Mouse (Mus musculus) small intestine, adult 2 months (tissue): ENCODE results near the gene Aanat.

Source experiments
- CTCF ChIP-seq: fragments of 200-500 bp; IDR thresholded peaks from 2 replicates; pipeline ENCODE4 v1.5.1; 2012; ENCODE audit warnings: low read depth, mild to moderate bottlenecking, control low read depth, inconsistent platforms, low read length, moderate library complexity, mixed read lengths; ENCODE audit not compliant: insufficient replicate concordance, insufficient read length; ENCODE audit errors: extremely low read depth
- POLR2A ChIP-seq: fragments of 200-500 bp; IDR thresholded peaks from 2 replicates; pipeline ENCODE4 v1.6.1; 2012; ENCODE audit warnings: low read depth, mild to moderate bottlenecking, control low read depth, inconsistent platforms, low read length, moderate library complexity

DNA sequence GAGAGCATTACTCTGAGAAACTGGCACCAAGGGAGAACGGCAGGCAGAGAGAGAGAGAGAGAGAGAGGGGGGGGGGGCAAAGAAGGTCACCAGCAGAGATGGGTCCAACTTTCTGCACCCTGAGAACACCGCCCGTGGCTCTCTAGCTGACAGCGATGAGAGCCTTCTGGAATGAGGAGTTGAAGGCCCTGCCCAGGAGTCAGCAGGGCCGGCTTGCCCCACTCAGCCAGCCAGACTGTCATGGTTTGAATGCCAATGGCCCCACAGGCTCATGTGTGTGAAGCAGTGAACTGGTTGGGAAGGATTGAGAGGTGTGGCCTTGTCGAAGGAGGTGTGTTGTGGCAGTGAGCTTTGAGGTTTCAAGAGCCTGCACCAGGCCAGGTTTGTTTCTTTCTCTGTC lies 27.0 kb downstream of the Aanat start:
- TF ChIP-seq CTCF = no peak
- TF ChIP-seq POLR2A = no peak
